Mouse (Mus musculus) heart, embryonic 11.5 days (tissue): ENCODE measurements around the gene Auts2. TPM values are rescaled to one million over a fixed set of nuclear protein-coding genes. Genes with fewer than 3 reads are reported as not detected.

Source experiments
- ATAC-seq: fragments of 200-750 bp; cut with Nextera tagmentation; replicated peaks from 2 replicates; pipeline ENCODE4 v1.8.0; 2017; ENCODE audit warnings: moderate library complexity; ENCODE audit not compliant: insufficient number of reproducible peaks, low FRiP score, low TSS enrichment
- H3K27ac ChIP-seq: fragments of 300-500 bp; sonication (generic); 2 replicates; pipeline ENCODE4 v1.5.1; 2014; ENCODE audit warnings: mild to moderate bottlenecking, low read depth, low read length
- H3K27me3 ChIP-seq: fragments of 300-500 bp; sonication (generic); 2 replicates; pipeline ENCODE4 v1.6.1; 2014; ENCODE audit warnings: mild to moderate bottlenecking, low read length, mixed read lengths; ENCODE audit not compliant: control insufficient read depth, insufficient read depth
- H3K36me3 ChIP-seq: fragments of 300-500 bp; sonication (generic); 2 replicates; pipeline ENCODE4 v1.6.1; 2014; ENCODE audit warnings: mild to moderate bottlenecking, low read length, moderate library complexity, mixed read lengths; ENCODE audit not compliant: control insufficient read depth, insufficient read depth
- H3K4me1 ChIP-seq: fragments of 300-500 bp; sonication (generic); 2 replicates; pipeline ENCODE4 v1.6.1; 2014; ENCODE audit warnings: low read length; ENCODE audit not compliant: control insufficient read depth, insufficient read depth
- H3K4me2 ChIP-seq: fragments of 300-500 bp; sonication (generic); 2 replicates; pipeline ENCODE4 v1.6.1; 2014; ENCODE audit warnings: mild to moderate bottlenecking, moderate library complexity
- H3K4me3 ChIP-seq: fragments of 300-500 bp; sonication (generic); 2 replicates; pipeline ENCODE4 v1.5.1; 2014; ENCODE audit warnings: low read depth, low read length
- H3K9ac ChIP-seq: fragments of 300-500 bp; sonication (generic); 2 replicates; pipeline ENCODE4 v1.6.1; 2014; ENCODE audit warnings: mild to moderate bottlenecking, low read depth, low read length, moderate library complexity
- H3K9me3 ChIP-seq: fragments of 300-500 bp; sonication (generic); replicated peaks from 2 replicates; pipeline ENCODE4 v1.6.1; 2016; ENCODE audit warnings: low read length; ENCODE audit not compliant: control insufficient read depth
- WGBS: fragments of 180-500 bp; shearing (Covaris S2); extraction: QIAGEN DNeasy Blood & Tissue Kit; methylation state at CpG from one replicate; pipeline ENCODE4 v1.1.7; 2014; ENCODE audit not compliant: insufficient replicate concordance; 5-methylcytosine and 5-hydroxymethylcytosine counted together
- polyA plus RNA-seq: library from polyadenylated mRNA; unstranded; fragments of >200 nt; fragmentation: Nextera tagmentation; extraction: Ambion mirVana; gene quantifications from 2 replicates; pipeline ENCODE4 v1.2.1, GENCODE M21; 2014

Auts2 gene
- polyA plus RNA-seq, 1 experiment from 2014 or later: 19.8 TPM

GRCm38 (mm10) chr5:132114561-132115301, 428.4 kb downstream of the Auts2 start:
- Histone ChIP-seq H3K27me3 (no peaks in the 10 kb centered on the region), H3K9me3 (no peaks in the 10 kb centered on the region), H3K4me2 (no peak overlapping the region), H3K27ac (no peak overlapping the region), H3K36me3 (no peaks in the 10 kb centered on the region), H3K9ac (no peak overlapping the region), H3K4me1 (no peaks in the 10 kb centered on the region), H3K4me3 (no peak overlapping the region)
- 68% methylated on average over 8 of the region's 8 CpGs for WGBS
- ATAC-seq: no peak

DNA sequence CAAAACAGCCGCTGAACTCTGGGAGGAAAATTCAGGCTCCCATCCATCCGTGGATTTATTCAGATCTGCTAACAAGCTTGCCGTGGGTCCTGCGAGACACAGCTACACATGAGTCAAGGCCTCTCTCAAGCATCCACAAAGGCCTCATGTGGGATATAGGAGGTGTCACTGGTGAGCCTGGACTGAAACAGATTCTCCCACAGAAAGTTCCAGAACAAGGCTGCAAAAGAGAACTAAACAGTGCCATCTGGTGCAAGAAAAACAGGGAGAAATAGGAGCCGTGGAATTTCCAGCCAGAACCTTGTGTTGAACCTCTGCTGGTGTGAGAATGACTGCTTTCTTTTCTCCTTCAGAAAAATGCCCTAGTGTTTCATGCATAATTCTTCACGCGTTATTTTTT, 429.7 kb downstream of the Auts2 start:
- Histone ChIP-seq H3K4me2 (no peak overlapping the region), H3K27me3 (no peaks in the 10 kb centered on the region), H3K4me1 (no peaks in the 10 kb centered on the region), H3K27ac (no peak overlapping the region), H3K36me3 (no peaks in the 10 kb centered on the region), H3K4me3 (no peak overlapping the region), H3K9me3 (no peaks in the 10 kb centered on the region), H3K9ac (no peak overlapping the region)
- no peak for ATAC-seq
- 77% methylated on average over 7 of the region's 7 CpGs for WGBS

- no peak overlapping the region for H3K27ac ChIP-seq
- H3K4me1 ChIP-seq: no peaks in the 10 kb centered on the region
- WGBS: 93% methylated on average over 7 of the region's 7 CpGs
- H3K27me3 ChIP-seq: no peaks in the 10 kb centered on the region
- H3K9ac ChIP-seq: no peak overlapping the region
- H3K4me2 ChIP-seq: no peak overlapping the region
- ATAC-seq: no peak
- no peak overlapping the region for H3K4me3 ChIP-seq
- no peaks in the 10 kb centered on the region for H3K9me3 ChIP-seq
- no peaks in the 10 kb centered on the region for H3K36me3 ChIP-seq
Measured at GRCm38 (mm10) chr5:132112666-132113065, 430.5 kb downstream of the Auts2 start.

GRCm38 (mm10) chr5:132102426-132102825, 440.7 kb downstream of the Auts2 start:
- Histone ChIP-seq H3K27me3 (no peaks in the 10 kb centered on the region), H3K9ac (no peak overlapping the region), H3K36me3 (no peaks in the 10 kb centered on the region), H3K4me3 (no peak overlapping the region), H3K27ac (no peak overlapping the region), H3K4me1 (peaks cover 13% of the 10 kb centered on the region; the same call in 1 of the 2 replicates), H3K4me2 (no peak overlapping the region), H3K9me3 (no peaks in the 10 kb centered on the region)
- ATAC-seq: no peak
- WGBS: 86% methylated on average over 4 of the region's 4 CpGs

- Histone ChIP-seq H3K27ac (no peak overlapping the region), H3K4me3 (no peak overlapping the region), H3K36me3 (no peaks in the 10 kb centered on the region), H3K4me2 (no peak overlapping the region), H3K27me3 (no peaks in the 10 kb centered on the region), H3K4me1 (peaks cover 10% of the 10 kb centered on the region; the same call in 1 of the 2 replicates), H3K9me3 (no peaks in the 10 kb centered on the region), H3K9ac (no peak overlapping the region)
- no peak for ATAC-seq
- WGBS: 27% methylated on average over 3 of the region's 3 CpGs
Measured at GRCm38 (mm10) chr5:132098461-132098860, 444.7 kb downstream of the Auts2 start.

DNA sequence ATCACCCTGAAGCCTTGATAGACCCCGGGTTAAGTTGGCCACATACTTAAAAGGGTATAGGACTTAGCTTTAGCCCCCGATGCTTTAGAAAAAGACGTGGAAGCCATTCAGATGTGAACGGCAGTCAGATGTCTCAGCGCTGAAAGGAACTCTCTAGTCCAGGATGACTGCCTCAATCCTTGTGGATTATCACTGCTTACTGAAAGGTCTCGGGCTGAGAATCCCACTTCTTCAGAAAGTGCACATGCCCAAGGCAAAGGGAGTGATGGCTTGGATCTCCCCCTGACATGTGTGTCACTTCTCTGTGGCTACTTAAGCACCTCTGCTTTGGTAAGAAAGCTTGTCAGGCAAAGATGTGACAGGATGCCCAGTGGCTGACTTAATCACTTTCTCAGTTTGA, 450.4 kb downstream of the Auts2 start:
- Histone ChIP-seq H3K36me3 (no peaks in the 10 kb centered on the region), H3K4me1 (0 out of 2 replicates have a peak, but pooled peaks cover 3% of the 10 kb centered on the region), H3K9ac (no peak overlapping the region), H3K4me3 (no peak overlapping the region), H3K9me3 (no peaks in the 10 kb centered on the region), H3K27ac (no peak overlapping the region), H3K27me3 (no peaks in the 10 kb centered on the region), H3K4me2 (no peak overlapping the region)
- 50% methylated on average over 6 of the region's 6 CpGs for WGBS
- no peak for ATAC-seq

DNA sequence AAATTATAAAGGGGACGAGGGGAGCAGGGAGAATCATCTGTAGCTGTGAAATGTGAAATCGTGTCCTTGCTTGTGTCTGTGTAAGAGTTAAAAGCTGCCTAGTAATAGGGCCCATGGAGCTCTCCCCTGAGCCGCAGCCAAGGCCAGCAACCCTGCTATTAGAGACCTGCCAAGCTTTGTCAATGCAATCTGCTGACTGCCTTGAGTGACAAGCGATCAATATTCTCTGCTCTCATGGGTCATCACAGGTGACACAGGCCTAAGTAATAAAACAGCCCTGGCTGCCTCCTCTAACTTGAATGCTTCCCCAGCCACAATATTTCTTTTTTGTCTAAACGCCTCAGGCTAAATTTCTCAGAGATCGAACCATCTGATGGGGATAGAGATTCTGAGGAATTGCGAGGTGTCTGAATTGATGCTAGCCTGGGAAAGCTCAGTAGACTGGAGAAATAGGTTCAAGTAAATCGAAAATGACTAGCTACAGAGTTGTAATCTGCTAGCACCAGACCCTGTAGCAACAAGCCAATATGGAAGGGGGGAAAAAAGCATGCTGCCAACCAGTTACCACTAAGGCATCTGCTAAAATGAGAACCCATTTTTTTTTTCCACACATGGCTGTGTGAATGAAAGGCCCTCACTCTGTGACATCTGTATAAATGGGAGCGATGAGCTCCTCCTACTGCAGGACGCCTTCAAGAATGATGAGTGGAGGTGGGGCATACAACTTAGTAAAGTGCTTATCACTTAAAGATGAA, 453.5 kb downstream of the Auts2 start:
- no peak for ATAC-seq
- Histone ChIP-seq H3K4me3 (no peak overlapping the region), H3K27ac (no peak overlapping the region), H3K9me3 (no peaks in the 10 kb centered on the region), H3K4me2 (no peak overlapping the region), H3K36me3 (no peaks in the 10 kb centered on the region), H3K27me3 (no peaks in the 10 kb centered on the region), H3K9ac (no peak overlapping the region), H3K4me1 (0 out of 2 replicates have a peak, but pooled peaks cover 3% of the 10 kb centered on the region)
- 85% methylated on average over 10 of the region's 10 CpGs for WGBS

- no peak for ATAC-seq
- 81% methylated on average over 3 of the region's 3 CpGs for WGBS
- H3K27ac ChIP-seq: no peak overlapping the region
Measured at GRCm38 (mm10) chr5:132088585-132088984, 454.6 kb downstream of the Auts2 start.

More at GRCm38 (mm10) chr5:132088585-132088984, 454.6 kb downstream of the Auts2 start:
- Histone ChIP-seq H3K27me3 (no peaks in the 10 kb centered on the region), H3K9me3 (no peaks in the 10 kb centered on the region), H3K4me1 (peaks cover 3% of the 10 kb centered on the region; the same call in 1 of the 2 replicates), H3K4me2 (no peak overlapping the region), H3K36me3 (no peaks in the 10 kb centered on the region), H3K9ac (no peak overlapping the region), H3K4me3 (no peak overlapping the region)
